Mouse (Mus musculus) CD8-positive naive resting alpha-beta T cell, adult 2 months (primary cell): ENCODE data around the gene Mpg.

Experiments used
- DNase-seq, 2 experiments: peaks; one replicate each; pipeline ENCODE4 v3.0.0; 2022; ENCODE audit warnings: low read depth in 2 of 2, low spot score in 2 of 2

Gene Mpg

GRCm38 (mm10) chr11:32201922-32202685 is 24.2 kb upstream of the Mpg start:
- no peak for DNase-seq

GRCm38 (mm10) chr11:32205058-32205873 is 21.0 kb upstream of the Mpg start, which contains the start of gene Snrnp25:
TSS of gene Snrnp25 (plus strand) at chr11:32205415.
- DNase-seq: peak; percentile 94 to 95

GRCm38 (mm10) chr11:32210623-32211022 is 15.7 kb upstream of the Mpg start:
- DNase-seq: no peak

- no peak for DNase-seq
Measured at GRCm38 (mm10) chr11:32215372-32216162, 10.7 kb upstream of the Mpg start.

GRCm38 (mm10) chr11:32216851-32217250 is 9.5 kb upstream of the Mpg start:
- peak; percentile 61 to 70 for DNase-seq

GRCm38 (mm10) chr11:32218501-32219050 is 7.7 kb upstream of the Mpg start:
- DNase-seq: no peak

GRCm38 (mm10) chr11:32219287-32219686 is 7.0 kb upstream of the Mpg start:
- DNase-seq: no peak

- no peak for DNase-seq
Measured at GRCm38 (mm10) chr11:32220607-32221224, 5.6 kb upstream of the Mpg start.

- no peak for DNase-seq
Measured at GRCm38 (mm10) chr11:32221225-32221950, 4.9 kb upstream of the Mpg start.

GRCm38 (mm10) chr11:32221951-32222409 is 4.3 kb upstream of the Mpg start, which contains the start of gene Rhbdf1:
TSS of gene Rhbdf1 (minus strand) at chr11:32222300.
- no peak for DNase-seq

GRCm38 (mm10) chr11:32222570-32223194 is 3.6 kb upstream of the Mpg start:
- DNase-seq: no peak

- no peak for DNase-seq
Measured at GRCm38 (mm10) chr11:32223297-32223967, 2.9 kb upstream of the Mpg start.

GRCm38 (mm10) chr11:32224468-32225139 is 1.7 kb upstream of the Mpg start:
- no peak for DNase-seq

GRCm38 (mm10) chr11:32225222-32226104 is 842 bp upstream of the Mpg start:
- no peak for DNase-seq

GRCm38 (mm10) chr11:32227041-32227440 is 736 bp downstream of the Mpg start:
- DNase-seq: no peak

GRCm38 (mm10) chr11:32227555-32227954 is 1.2 kb downstream of the Mpg start:
- no peak for DNase-seq

GRCm38 (mm10) chr11:32228292-32228845 is 2.1 kb downstream of the Mpg start:
- DNase-seq: no peak
